Mouse (Mus musculus) midbrain, embryonic 14.5 days (tissue): ENCODE measurements around the gene Ptgr2. TPM values are rescaled to one million over a fixed set of nuclear protein-coding genes. Genes with fewer than 3 reads are reported as not detected.

Experiments used
- ATAC-seq: fragments of 200-750 bp; cut with Nextera tagmentation; 2 replicates; pipeline ENCODE4 v1.8.0; 2017; ENCODE audit warnings: moderate number of reproducible peaks, moderate library complexity; ENCODE audit not compliant: low FRiP score, low TSS enrichment
- DNase-seq: peaks from one replicate; pipeline ENCODE4 v3.0.0-alpha.2; 2015
- H3K27ac ChIP-seq: fragments of 300-500 bp; sonication (generic); replicated peaks from 2 replicates; pipeline ENCODE4 v1.5.1; 2014; ENCODE audit warnings: mild to moderate bottlenecking, low read depth, low read length, moderate library complexity
- H3K27me3 ChIP-seq: fragments of 300-500 bp; sonication (generic); 2 replicates; pipeline ENCODE4 v1.6.1; 2014; ENCODE audit warnings: low read length, control low read depth, mixed read lengths; ENCODE audit not compliant: control insufficient read depth, insufficient read depth
- H3K36me3 ChIP-seq: fragments of 300-500 bp; sonication (generic); 2 replicates; pipeline ENCODE4 v1.6.1; 2014; ENCODE audit warnings: low read length, control low read depth; ENCODE audit not compliant: control insufficient read depth, insufficient read depth
- H3K4me1 ChIP-seq: fragments of 300-500 bp; sonication (generic); 2 replicates; pipeline ENCODE4 v1.6.1; 2014; ENCODE audit warnings: mild to moderate bottlenecking, antibody characterized with exemption, low read length, control low read depth; ENCODE audit not compliant: control insufficient read depth, insufficient read depth
- H3K4me2 ChIP-seq: fragments of 300-500 bp; sonication (generic); 2 replicates; pipeline ENCODE4 v1.6.1; 2014; ENCODE audit warnings: mild to moderate bottlenecking, low read length, moderate library complexity
- H3K4me3 ChIP-seq: fragments of 300-500 bp; sonication (generic); replicated peaks from 2 replicates; pipeline ENCODE4 v1.5.1; 2014; ENCODE audit warnings: low read depth, low read length
- H3K9ac ChIP-seq: fragments of 300-500 bp; sonication (generic); replicated peaks from 2 replicates; pipeline ENCODE4 v1.6.1; 2014; ENCODE audit warnings: mild to moderate bottlenecking, low read length, moderate library complexity
- H3K9me3 ChIP-seq: fragments of 300-500 bp; sonication (generic); 2 replicates; pipeline ENCODE4 v1.6.1; 2016; ENCODE audit warnings: low read length, control low read depth, mixed read lengths; ENCODE audit not compliant: control insufficient read depth
- WGBS: fragments of 180-500 bp; shearing (Covaris S2); extraction: QIAGEN DNeasy Blood & Tissue Kit; methylation state at CpG from one replicate; pipeline ENCODE4 v1.1.7; 2014; 5-methylcytosine and 5-hydroxymethylcytosine counted together
- polyA plus RNA-seq: library from polyadenylated mRNA; unstranded; fragments of >200 nt; fragmentation: Nextera tagmentation; extraction: Ambion mirVana; gene quantifications from 2 replicates; pipeline ENCODE4 v1.2.1, GENCODE M21; 2014

Ptgr2 gene
- polyA plus RNA-seq, 1 experiment from 2014 or later, result 14.4 TPM

- Histone ChIP-seq H3K4me3 (no peak overlapping the region), H3K9ac (no peak overlapping the region), H3K27ac (no peak overlapping the region), H3K4me2 (no peak overlapping the region), H3K27me3 (no peaks in the 10 kb centered on the region), H3K36me3 (peaks cover 31% of the 10 kb centered on the region), H3K4me1 (peaks cover 15% of the 10 kb centered on the region), H3K9me3 (no peaks in the 10 kb centered on the region)
- DNase-seq, result no peak
- no peak for ATAC-seq
- WGBS, result 97% methylated on average over 6 of the region's 6 CpGs
These were observed 80.1 kb downstream of the Ptgr2 start for GRCm38 (mm10) chr12:84365137-84365536.

Other genes starting within 250 kb of the Ptgr2 start
- 0.18 and 0.62 TPM in 2 replicates for gene Acot4, start 246.9 kb upstream of the Ptgr2 start, polyA plus RNA-seq
- gene Gm49366, start 246.3 kb upstream of the Ptgr2 start, polyA plus RNA-seq, result not detected in 2 replicates
- gene Acot3, start 233.1 kb upstream of the Ptgr2 start, polyA plus RNA-seq, result 0.88 and 1.2 TPM in 2 replicates
- not detected in 2 replicates for gene Acot5, start 215.9 kb upstream of the Ptgr2 start, polyA plus RNA-seq
- 1.5 and 1.9 TPM in 2 replicates for gene Acot6, start 184.6 kb upstream of the Ptgr2 start, polyA plus RNA-seq
- 7.0 and 7.8 TPM in 2 replicates for gene Dnal1, start 170.9 kb upstream of the Ptgr2 start, polyA plus RNA-seq
- gene Pnma1, start 136.7 kb upstream of the Ptgr2 start, polyA plus RNA-seq, result 5.4 and 6.2 TPM in 2 replicates
- gene Elmsan1, start 66.4 kb upstream of the Ptgr2 start, polyA plus RNA-seq, result 2.7 and 4.3 TPM in 2 replicates
- 62.9 and 79.8 TPM in 2 replicates for gene Zfp410, start 31.6 kb downstream of the Ptgr2 start, polyA plus RNA-seq
- gene Coq6, start 76.4 kb downstream of the Ptgr2 start, polyA plus RNA-seq, result 46.9 and 47.9 TPM in 2 replicates
- gene Fam161b, start 76.6 kb downstream of the Ptgr2 start, polyA plus RNA-seq, result 15.9 TPM in 2 replicates
- 6.4 and 12.1 TPM in 2 replicates for gene Entpd5, start 123.8 kb downstream of the Ptgr2 start, polyA plus RNA-seq
- gene Bbof1, start 123.8 kb downstream of the Ptgr2 start, polyA plus RNA-seq, result 2.8 and 3.4 TPM in 2 replicates
- 21.8 and 22.6 TPM in 2 replicates for gene Rnf113a2, start 132.0 kb downstream of the Ptgr2 start, polyA plus RNA-seq
- gene Aldh6a1, start 165.8 kb downstream of the Ptgr2 start, polyA plus RNA-seq, result 29.6 and 39.4 TPM in 2 replicates
- 37.1 and 41.5 TPM in 2 replicates for gene Lin52, start 166.2 kb downstream of the Ptgr2 start, polyA plus RNA-seq